Mouse (Mus musculus) adrenal gland, postnatal 36 days (tissue): ENCODE data around the gene Vil1. TPM values are rescaled to one million over a fixed set of nuclear protein-coding genes. Genes with fewer than 3 reads are reported as not detected.
"Not testable (repeated sequence)": the region's sequence is repeated elsewhere in the genome, so short reads cannot be mapped to it uniquely, and the experiment has no call there.

Experiments
- DNase-seq, 2 experiments: peaks; one replicate each; pipeline ENCODE4 v3.0.0; 2021; ENCODE audit warnings: mixed read lengths in 1 of 2
- total RNA-seq, 2 experiments: library from RNA; stranded (reverse); gene quantifications; 2 replicates each; pipeline ENCODE4 v1.2.3; 2021

Gene Vil1
- total RNA-seq, 2 experiments from 2014 or later, result 1.3 to 1.5 TPM

DNA sequence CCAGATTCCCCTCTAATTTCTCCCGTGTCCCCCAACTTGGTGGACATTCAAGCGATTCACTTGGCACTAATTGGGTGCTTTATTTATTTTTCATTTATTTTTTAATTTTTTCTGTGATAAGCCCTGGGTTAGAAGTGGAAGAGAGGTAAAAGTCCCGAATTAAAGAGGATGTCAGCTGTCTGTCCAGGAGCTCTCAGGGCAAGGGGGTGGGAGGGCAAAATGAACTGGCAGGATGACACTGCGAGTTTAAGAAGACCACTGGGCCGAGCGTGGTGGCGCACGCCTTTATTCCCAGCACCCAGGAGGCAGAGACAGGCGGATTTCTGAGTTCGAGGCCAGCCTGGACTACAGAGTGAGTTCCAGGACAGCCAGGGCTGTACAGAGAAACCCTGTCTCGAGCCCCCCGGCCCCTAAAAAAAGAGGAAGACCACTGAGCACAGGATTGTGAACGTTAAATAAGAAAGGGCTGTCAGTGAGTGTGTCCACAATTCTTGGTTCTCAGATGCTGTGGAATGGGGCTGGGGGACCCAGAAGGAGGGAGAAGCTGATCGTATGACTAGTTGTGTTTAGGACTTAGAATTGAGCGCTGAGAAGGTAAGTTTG is 21.7 kb upstream of the Vil1 start:
- peak in 1 of 2 experiments; percentile 30 for DNase-seq

DNA sequence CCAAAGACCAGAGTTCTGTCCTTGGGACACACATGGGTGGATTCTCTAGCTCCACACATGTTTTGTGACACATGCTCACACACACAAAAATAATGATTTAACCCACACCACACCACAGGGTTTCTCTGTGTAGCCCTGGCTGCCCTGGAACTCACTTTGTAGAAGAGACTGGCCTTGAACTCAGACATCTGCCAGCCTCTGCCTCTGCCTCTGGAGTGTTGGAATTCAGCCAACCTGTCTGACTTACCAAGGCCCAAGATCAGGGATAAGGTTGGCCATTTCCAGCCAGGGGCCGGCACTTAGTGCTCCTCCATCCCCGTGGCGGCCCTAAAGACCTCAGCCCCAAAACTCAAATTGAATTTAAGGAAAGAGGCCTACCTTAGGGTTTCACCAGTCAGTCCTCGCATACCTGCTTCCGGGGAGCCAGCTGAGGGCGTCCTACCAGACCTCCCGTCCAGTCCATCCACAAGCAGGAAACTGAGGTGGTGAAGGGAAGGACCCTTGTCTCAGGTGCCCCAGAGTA is 20.7 kb upstream of the Vil1 start:
- DNase-seq, result peak; percentile 44 to 48

DNA sequence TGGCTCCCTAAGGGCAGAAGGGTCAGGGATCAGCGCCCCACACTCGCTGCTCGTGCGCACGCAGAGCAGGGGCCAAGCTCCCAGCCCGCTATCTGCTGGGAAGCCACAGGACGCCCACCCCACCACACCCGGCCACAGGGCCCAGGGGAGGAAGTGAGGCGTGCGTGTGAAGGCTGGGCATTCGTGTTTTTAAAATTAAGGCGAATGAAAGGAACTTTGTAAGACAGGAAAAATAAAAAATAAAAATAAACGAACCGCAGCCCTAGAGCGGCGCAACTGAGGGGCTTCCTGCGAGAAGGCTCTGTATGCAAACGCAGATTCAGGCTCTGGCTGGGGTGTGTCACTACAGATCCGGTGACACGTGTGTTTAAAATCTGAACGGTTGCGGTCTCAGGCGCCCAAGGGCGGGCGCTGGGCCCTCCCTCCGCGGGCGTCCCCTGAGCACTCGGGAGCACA is 19.3 kb upstream of the Vil1 start:
- peak; percentile 63 to 65 for DNase-seq

DNA sequence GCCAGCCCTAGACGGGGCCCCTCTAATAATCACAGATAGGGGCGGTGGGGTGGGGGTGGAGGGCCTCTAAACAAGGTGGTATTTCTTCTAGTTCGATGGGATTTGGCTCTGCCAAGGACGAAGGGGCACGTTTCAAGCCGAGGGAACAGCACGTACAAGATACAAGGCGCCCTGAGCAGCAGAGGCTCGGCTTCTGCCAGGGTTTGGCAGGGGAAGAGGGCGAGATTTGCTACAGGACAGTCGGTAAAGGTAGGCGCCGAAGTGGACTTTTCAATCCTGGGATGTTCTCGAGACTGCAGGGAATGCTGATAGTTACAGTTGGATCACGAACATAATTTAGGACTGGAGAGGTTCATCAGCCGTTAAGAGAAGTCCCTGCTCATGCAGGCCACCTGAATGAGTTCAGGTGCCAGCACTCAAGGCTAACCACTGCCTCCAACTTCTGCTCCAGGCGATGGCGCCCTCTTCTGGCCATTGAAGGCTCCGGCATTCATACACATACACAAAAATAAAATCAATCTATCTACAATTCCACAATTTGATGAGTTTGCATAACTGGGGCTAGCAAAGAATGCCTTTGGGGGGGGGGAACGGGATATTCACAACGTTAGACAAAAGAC is 18.8 kb upstream of the Vil1 start:
- peak; percentile 72 to 77 for DNase-seq

DNA sequence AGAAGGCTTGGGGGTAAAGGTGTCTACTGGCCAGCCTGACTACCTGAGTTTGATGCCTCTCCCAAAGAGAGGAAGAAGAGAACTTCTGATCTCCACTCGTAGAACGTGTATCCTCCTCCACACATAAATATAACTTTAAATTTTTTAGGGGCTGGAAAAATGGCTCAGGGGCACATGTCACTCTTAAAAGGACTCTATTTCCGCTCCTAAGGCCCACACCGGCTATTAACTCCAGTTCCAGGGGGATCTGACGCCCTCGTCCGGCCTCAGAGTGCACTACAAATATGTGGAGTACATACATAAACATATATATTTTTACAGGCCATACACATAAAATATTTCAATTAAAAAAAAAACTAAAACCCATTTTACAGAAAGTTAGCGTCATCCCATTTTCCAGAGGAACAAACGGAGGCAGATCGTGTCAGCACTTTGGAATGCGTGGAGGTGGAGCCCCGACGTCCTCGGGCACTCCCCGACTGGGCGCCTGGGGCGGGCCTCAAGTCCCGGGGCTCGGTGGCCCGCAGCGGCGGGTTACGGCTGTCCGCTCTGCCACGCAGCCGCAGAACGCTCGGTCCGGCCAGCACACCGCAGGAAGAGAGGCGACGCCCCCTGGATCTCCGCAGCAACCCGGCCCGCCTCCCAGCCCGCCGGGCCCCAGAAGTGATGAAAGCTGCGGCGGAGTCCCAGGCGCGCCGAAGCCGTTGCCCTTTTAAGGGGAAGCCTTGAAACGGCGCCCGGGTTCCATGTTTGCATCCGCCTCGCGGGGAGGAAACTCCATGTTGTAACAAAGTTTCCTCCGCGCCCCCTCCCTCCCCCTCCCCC is 18.0 kb upstream of the Vil1 start, which contains the start of gene Ctdsp1:
TSS of gene Ctdsp1 (plus strand) at position 586 of the 825 bp plus-strand sequence.
- DNase-seq, result peak; percentile 99

DNA sequence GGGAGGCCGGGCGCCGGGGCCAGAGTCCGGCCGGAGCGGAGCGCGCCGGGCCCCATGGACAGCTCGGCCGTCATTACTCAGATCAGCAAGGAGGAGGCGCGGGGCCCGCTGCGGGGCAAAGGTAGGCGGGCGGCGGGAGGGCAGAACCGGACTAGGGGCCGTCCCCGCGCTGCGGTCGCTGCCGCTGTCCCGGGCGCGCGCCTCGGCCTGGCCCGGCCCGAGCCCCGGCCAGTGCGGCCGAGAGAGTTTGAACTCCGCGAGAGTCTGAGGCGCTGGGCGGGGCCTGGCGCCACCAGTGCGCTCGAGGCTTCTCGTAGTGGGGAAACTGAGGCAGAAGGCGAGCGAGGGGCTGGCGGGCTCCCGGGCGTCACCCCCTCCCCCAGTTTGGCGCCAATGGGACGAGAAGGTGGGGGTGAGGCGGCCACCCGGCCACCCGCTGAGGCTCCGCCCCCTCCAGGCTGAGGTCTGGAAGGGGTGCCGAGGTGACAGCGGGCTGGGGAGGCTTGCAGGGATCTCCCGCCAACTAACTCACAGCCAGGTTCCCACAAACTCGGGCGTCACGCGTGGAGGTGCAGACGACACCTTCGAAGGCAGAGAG is 17.2 kb upstream of the Vil1 start:
- DNase-seq, result peak; percentile 88 to 94

DNA sequence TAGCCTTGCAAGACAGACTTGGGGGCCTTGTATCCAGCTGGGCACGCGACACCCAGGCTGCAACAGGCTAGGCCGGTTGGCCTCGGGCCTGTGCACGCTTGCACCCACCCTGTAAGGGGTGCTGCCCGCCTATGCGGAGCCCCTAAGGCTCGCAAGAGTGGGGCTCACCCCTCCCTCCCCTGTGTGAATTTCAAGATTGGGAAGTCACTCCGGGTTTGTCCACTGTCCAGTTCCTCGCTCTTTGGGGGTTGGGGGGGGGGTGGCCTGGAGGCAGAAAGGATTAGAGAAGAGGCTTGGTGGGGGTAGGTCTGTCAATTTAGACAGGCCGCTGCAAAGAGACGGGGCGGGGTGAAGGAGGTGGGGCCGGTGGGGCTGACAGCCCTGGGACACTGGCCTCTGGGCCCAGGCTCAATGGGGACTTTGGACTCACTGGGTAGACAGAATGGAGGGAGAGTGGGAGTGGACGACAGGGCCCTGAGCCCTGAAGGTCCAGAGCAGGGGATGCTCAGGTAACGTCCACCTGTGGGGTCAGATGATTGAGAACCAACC is 16.7 kb upstream of the Vil1 start:
- peak; percentile 40 to 63 for DNase-seq

DNA sequence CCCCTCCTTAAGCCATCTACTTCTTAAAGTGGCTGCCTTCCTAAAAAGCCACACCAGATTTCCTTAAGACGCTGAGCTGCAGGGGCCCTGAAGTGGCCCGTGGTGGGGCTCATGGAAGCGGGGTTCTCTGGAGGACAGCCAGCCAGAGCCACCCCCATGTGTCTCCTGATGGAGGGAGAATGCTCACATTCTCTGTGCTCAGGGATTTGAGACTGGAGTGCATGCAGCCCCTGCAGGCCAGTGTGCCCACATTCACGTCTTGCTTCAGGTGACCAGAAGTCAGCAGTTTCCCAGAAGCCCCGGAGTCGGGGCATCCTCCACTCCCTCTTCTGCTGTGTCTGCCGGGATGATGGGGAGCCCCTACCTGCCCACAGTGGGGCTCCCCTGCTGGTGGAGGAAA is 16.2 kb upstream of the Vil1 start:
- peak in 1 of 2 experiments; percentile 6 for DNase-seq

DNA sequence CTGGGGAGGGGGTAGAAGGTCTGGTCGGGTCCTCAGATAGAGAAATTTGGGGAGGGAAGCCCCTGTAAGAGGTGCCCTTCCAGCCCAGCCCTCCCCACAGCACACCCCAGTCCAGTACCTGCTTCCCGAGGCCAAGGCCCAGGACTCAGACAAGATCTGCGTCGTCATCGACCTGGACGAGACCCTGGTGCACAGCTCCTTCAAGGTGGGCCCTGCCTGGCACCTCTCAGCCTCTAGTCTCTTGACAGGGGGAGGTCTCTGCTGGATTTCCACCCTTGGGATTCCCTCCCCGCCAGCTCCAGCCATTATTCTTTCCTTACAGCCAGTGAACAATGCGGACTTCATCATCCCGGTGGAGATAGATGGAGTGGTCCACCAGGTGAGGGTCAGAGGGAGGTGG is 15.5 kb upstream of the Vil1 start:
- DNase-seq, result no peak

DNA sequence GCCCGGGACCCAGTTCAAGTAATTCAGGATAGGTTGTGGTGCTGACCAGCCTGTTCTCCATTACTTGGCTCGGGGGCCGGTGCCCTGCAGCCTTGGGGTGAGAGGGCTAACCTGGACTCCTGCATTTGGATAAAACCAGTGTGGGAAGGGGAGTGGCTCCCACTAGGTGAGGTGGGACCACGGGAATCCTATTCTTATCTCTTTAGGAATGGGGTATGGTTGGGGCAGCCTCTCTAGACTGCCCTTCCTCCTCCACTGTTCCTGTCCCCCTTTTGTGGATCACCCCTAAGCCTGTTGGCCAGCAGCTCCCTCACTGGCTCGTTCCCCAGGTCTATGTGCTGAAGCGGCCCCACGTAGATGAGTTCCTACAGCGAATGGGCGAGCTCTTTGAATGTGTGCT is 14.9 kb upstream of the Vil1 start:
- no peak for DNase-seq

DNA sequence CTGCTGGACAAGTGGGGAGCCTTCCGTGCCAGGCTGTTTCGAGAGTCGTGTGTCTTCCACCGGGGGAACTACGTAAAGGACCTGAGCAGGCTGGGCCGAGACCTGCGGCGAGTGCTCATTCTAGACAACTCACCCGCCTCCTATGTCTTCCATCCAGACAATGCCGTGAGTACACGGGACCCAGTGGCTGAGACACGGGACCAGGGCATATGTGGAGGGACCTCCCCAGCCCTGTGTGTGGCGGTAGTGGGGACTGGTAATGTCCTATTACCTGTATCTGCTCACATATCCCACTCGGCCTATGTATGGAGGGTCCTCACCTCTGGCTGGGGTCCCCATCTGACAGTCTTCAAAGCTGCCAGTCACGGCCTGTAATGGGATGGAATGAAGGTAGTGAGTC is 14.3 kb upstream of the Vil1 start:
- DNase-seq, result no peak

DNA sequence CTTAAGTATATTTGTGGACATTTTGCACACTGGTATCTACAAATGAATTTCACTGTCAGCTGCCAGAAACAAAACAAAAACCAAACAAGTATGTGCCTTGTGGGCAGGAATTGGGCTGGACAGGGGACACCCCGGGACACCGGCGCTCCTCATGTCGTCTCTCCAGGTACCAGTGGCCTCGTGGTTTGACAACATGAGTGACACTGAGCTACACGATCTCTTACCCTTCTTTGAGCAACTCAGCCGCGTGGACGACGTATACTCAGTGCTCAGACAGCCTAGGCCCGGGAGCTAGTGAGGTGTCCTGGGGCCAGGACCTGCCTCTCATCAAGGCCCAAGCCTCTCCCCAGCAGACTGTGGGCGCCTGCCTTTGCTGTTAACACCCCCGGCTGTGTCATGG is 13.9 kb upstream of the Vil1 start:
- DNase-seq, result no peak

DNA sequence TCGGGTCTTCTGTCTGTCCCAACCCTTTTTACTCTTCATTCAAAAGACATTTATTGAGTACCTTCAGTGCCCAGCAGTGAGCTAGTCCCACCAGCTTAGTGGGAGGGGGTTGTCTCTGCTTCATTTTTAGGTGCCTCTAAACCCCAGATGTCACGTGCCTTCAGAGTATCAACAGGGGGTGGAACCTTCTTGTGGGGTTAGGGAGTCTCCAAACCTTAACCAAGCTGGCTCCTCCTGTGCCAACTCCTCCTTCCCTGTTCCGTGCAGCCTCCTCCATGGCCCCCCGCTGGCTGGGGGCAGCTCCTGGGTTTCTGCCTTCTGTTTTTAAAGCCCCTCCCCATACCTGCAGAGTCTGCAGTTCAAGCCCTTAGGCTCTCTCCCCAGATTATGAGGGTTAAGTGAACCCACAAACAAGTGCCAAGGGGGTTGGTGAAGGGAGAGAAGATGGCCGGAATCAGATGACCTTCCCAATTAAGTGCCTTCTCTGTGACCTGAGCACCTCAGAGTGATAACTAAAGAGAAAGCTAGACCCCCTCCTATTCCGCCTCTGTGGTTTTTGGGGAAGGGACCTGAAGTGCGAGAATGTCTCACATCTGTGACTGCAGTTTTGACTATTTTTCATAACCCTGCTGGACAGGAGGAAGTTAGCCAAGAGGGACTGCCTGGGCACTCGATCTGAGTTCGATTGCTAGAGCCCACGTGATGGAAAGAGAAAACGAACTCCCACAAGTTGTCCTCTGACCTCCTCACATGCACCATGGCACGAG is 12.5 kb upstream of the Vil1 start:
- DNase-seq, result not testable (repeated sequence)

DNA sequence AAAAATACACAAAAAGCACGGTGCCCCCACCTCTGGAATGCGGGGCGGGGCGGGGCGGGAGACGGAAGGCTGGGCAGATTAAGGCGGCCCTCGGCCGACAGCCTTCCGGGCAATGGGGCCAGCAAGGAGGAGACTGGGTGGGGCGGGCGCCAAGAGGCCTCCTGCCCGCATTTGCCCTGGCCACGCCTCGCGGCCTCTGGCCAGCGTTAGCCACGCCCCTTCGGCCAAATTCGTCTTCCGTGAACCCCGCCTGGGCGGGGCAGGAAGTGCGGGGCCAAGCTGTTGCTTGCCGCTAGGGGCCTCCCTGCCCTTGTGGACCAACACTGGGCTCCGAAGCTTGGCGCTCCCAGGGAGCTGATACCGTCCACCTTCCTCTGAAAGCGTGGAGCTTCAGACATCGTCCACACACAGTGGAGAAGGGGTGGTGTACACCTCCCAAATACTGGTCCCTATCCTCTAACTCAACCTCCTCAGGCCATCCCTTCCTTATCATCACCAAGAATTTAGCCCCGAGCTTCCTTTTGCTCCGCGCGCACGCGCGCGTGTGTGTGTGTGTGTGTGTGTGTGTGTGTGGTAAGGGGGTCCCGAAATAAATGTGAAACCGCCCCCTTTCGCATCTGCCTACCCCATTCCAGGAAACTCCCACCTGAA is 11.8 kb upstream of the Vil1 start:
- peak; percentile 100 for DNase-seq

DNA sequence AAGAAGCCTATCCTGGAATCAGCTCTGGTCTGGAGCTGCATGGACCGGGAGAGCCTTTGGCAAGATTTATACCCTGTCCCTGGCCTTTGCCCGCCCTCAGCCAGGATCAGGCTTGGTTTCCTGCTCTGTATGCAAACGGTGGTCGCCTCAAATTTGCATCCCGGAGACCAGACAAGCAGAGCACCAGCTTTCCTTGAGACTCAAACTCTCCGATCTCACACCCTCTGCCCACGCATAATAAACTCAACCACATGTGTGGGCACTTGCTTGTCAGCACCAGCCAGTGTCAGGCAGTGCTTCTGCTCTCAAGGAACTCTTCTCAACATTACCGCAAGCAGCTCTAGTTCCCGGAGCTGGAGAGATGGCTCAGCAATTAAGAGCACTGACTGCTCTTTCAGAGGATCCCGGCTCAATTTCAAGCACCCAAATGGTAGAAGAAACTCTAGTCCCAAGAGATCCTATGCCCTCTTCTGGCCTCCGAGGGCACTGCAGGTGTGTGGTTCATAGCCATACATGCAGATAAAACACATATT is 11.2 kb upstream of the Vil1 start:
- peak; percentile 78 to 83 for DNase-seq

DNA sequence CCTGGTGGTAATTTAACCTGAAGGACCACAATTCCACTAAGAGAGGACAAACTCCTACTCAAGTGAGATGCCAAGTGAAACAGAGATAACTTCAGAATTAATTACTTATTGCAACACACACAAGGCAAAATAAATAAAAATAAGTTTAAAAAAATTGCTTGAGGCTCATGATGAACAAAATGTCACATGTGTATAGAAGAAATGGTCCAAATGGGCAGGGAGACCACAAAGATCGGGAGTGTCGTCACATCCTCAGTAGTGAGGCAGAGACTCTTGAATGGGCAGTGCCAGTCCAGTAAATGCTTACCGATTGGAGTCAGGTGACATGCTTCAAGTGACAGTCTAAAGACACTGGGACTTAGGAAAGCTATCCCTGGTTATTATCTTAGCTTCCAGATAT is 8.6 kb upstream of the Vil1 start:
- DNase-seq, result no peak

DNA sequence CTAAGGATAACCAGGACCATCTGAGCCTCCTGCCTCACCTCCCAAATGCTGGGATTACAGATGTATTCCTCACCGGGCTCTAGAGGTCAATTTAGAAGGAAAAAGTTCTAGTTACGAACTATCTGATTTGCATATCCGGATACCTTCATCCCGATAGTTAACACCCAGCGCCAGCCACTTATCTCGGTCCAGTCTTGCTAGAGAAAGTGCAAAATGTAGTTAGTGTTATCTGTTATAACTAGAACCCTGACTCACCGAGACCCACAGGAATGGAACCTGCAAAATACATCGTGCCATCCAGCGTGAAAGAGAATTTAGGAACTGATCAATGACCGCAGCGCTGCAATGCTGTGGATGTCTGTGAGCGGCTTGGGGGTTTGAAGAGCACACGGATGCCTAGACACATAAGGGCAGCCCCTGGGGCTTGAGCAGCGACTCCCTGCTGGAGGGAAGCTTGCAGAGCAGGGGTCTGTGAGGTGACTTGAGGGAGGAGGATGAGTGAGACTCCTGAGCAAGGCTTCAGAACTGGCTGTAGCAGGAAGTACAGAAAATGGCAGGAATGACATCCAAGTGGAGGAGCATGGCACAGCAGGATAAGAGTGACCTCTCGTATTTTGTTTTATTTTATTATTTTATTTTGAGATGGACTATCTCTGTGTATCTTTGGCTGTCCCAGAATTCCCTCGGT is 8.0 kb upstream of the Vil1 start:
- no peak for DNase-seq

DNA sequence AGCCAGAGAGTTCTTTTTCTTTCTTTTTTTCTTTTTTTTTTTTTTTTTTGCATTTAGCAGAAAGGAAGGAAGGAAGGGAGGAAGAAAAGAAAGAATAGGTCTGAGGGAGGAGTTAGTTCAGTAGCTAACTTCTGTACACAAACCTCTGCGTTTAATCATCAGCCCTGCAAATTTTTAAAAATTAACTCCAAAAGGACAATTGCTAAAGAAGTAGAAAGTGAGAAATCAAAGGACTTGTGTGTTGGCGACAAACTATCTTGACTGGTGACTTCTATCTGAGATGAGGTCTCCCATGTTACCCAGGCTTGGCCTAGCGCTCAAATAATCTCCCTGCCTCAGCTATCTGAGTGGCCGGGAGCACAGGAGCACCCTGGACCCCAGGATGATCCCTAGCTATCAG is 5.0 kb upstream of the Vil1 start:
- no peak for DNase-seq

DNA sequence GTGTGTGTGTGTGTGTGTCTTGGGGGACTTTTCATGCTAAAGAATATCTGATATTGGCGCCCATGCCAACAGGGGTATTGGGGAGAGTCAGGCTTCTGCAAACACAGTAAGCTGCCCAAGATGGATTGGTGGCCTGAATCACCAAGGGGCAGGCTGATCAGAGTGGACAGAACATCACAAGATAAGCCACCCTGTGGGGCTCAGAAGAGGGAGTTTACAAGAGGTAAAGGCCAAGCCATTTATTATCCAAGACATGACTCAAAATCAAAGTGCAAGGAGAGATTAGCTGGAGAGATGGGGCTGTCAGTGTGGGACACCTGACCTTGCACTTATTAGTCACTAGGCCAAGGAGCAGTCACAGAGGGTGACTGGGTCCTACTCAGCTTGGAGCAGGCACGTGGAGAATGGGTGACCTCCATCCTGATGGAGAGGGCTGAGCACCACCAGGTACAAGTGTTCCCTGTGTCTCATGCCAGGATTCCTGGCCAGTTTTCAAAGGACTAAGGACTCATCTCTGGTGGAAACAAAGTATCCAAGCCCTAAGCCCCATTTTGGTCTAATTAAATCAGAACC is 2.7 kb downstream of the Vil1 start:
- DNase-seq, result peak; percentile 70 to 74

DNA sequence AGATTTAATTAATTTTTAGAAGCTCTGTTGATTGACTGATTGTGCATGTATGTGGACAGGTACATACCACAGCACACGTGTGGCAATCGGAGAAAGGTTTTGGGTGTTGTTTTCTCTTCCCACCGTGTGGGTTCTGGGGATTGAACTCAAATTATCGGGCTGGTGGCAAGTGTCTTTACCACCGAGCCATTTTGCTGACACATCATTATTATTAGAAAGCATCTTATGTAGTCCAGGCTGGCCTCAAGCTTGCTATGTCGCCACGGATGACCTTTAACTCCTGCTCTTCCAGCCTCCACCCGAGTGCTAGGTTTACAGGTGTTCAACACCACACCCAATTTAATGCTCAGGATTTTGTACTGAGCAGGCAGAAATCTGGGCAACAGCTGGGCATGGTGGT is 3.5 kb downstream of the Vil1 start:
- DNase-seq, result no peak
